Mouse (Mus musculus) E14TG2a.4 (cell line): Measurements from ENCODE around the gene Cwc27.

ENCODE experiments used
- CTCF ChIP-seq: conservative IDR thresholded peaks from 2 replicates; pipeline ENCODE4 v1.5.1; 2014; ENCODE audit warnings: low read length
- NANOG ChIP-seq: IDR thresholded peaks from 2 replicates; pipeline ENCODE4 v1.6.1; 2014; ENCODE audit warnings: borderline replicate concordance, low read length, mixed read lengths
- POU5F1 ChIP-seq: IDR thresholded peaks from 2 replicates; pipeline ENCODE4 v1.6.1; 2014; ENCODE audit warnings: low read length, borderline replicate concordance

- TF ChIP-seq CTCF (no peak), NANOG (no peak), POU5F1 (no peak)
Measured at GRCm38 (mm10) chr13:104685537-104685936, 131.4 kb downstream of the Cwc27 start.
